Mouse (Mus musculus): ENCODE data around the gene Apln. TPM values are rescaled to one million over a fixed set of nuclear protein-coding genes. Genes with fewer than 3 reads are reported as not detected.

Gene Apln
- total and polyA plus RNA-seq, 3 experiments: 0.08 TPM; not detected in 2

DNA sequence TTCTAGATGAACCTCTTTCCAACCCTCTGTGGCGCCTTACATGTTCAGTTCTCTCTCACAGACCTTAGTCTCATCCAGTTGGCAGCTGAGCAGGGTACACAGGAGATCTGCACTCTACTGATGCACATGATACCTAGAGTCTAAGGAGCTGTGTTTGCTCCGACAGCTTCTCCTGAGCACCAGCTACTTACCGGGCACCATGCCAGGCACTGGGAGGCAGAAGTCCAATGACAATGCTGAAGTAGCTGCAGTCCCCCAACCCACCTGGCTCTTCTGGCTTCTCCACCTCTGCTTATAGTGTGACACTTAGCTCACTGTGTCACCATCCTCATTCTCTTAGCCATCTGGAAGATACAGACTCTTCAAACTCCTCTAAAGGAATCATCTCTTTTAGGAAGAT lies 40.0 kb upstream of the Apln start:
- no peaks in the 10 kb centered on the region for H3K79me2 ChIP-seq (ENCODE audit: control insufficient read depth, insufficient read depth, low read length, poor library complexity)
- no peaks in the 10 kb centered on the region for H3K4me1 ChIP-seq (ENCODE audit: control insufficient read depth in 1 of 2, insufficient read depth in 2 of 2, low read length in 2 of 2)
- no peak overlapping the region for H3K4me3 ChIP-seq (ENCODE audit: control insufficient read depth in 1 of 2, insufficient read depth in 1 of 2, low read depth in 2 of 2, low read length in 2 of 2)
- H3K9me3 ChIP-seq (replicated peaks; ENCODE audit: insufficient read depth, low read length): no peaks in the 10 kb centered on the region
- TF ChIP-seq MYC (IDR thresholded peaks at IDR 0.05; ENCODE audit: low read depth, low read length) (no peak), MAFK (IDR thresholded peaks at IDR 0.05; ENCODE audit: borderline replicate concordance, low read depth, low read length) (no peak)
- no peak overlapping the region for H3K27ac ChIP-seq (ENCODE audit: control insufficient read depth, low read depth, low read length)
- H3K36me3 ChIP-seq (ENCODE audit: control insufficient read depth in 1 of 2, insufficient read depth in 2 of 2, low read length in 2 of 2): no peaks in the 10 kb centered on the region
- DNase-seq (ENCODE audit: low read depth, low spot score): no peak
- peaks cover 0 to 3% of the 10 kb centered on the region in 2 experiments; a peak in 1 of 4 replicates for H3K27me3 ChIP-seq (ENCODE audit: control insufficient read depth in 1 of 2, insufficient read depth in 2 of 2, low read length in 2 of 2)
- H3K9ac ChIP-seq (ENCODE audit: control insufficient read depth, low read depth, low read length, poor library complexity, severe bottlenecking): no peak overlapping the region

DNA sequence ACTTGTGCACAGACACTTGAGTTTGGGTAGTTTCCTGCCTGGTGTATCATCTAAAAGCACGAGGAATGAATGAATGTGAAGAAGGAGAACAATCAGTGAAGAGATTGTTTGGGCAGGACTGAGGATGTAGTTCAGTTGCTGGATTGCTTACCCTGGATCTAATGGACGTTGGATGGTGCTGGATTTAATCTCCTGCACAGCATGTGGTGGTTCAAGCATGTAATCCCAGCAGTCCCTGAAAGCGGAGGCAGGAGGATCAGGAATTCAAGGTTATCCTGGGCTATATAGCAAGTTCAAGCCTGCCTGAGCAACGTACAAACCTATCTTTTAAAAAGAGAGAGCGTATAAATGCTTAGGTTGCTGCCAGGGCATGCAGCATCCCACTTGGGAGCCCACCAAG lies 37.7 kb upstream of the Apln start:
- DNase-seq (ENCODE audit: low read depth, low spot score): no peak
- Histone ChIP-seq H3K79me2 (ENCODE audit: control insufficient read depth, insufficient read depth, low read length, poor library complexity) (no peaks in the 10 kb centered on the region), H3K9ac (ENCODE audit: control insufficient read depth, low read depth, low read length, poor library complexity, severe bottlenecking) (no peak overlapping the region), H3K36me3 (ENCODE audit: control insufficient read depth in 1 of 2, insufficient read depth in 2 of 2, low read length in 2 of 2) (no peaks in the 10 kb centered on the region), H3K9me3 (replicated peaks; ENCODE audit: insufficient read depth, low read length) (no peaks in the 10 kb centered on the region), H3K27ac (ENCODE audit: control insufficient read depth, low read depth, low read length) (no peak overlapping the region), H3K27me3 (ENCODE audit: control insufficient read depth in 1 of 2, insufficient read depth in 2 of 2, low read length in 2 of 2) (peaks cover 0 to 3% of the 10 kb centered on the region in 2 experiments; a peak in 1 of 4 replicates), H3K4me1 (ENCODE audit: control insufficient read depth in 1 of 2, insufficient read depth in 2 of 2, low read length in 2 of 2) (no peaks in the 10 kb centered on the region), H3K4me3 (ENCODE audit: control insufficient read depth in 1 of 2, insufficient read depth in 1 of 2, low read depth in 2 of 2, low read length in 2 of 2) (no peak overlapping the region)
- no peak for TF ChIP-seq TAL1 (IDR thresholded peaks at IDR 0.05; ENCODE audit: low read length)
- no peak for TF ChIP-seq CHD1 (IDR thresholded peaks at IDR 0.05; ENCODE audit: low read depth, low read length)

GRCm38 (mm10) chrX:48071961-48072360 lies 37.3 kb upstream of the Apln start:
- H3K36me3 ChIP-seq (ENCODE audit: control insufficient read depth in 1 of 2, insufficient read depth in 2 of 2, low read length in 2 of 2): no peaks in the 10 kb centered on the region
- H3K9me3 ChIP-seq (replicated peaks; ENCODE audit: insufficient read depth, low read length): no peaks in the 10 kb centered on the region
- no peaks in the 10 kb centered on the region for H3K4me1 ChIP-seq (ENCODE audit: control insufficient read depth in 1 of 2, insufficient read depth in 2 of 2, low read length in 2 of 2)
- no peaks in the 10 kb centered on the region for H3K79me2 ChIP-seq (ENCODE audit: control insufficient read depth, insufficient read depth, low read length, poor library complexity)
- DNase-seq (ENCODE audit: low read depth, low spot score): no peak
- H3K9ac ChIP-seq (ENCODE audit: control insufficient read depth, low read depth, low read length, poor library complexity, severe bottlenecking): no peak overlapping the region
- peaks cover 0 to 3% of the 10 kb centered on the region in 2 experiments; a peak in 1 of 4 replicates for H3K27me3 ChIP-seq (ENCODE audit: control insufficient read depth in 1 of 2, insufficient read depth in 2 of 2, low read length in 2 of 2)
- no peak for TF ChIP-seq HCFC1 (IDR thresholded peaks at IDR 0.05; ENCODE audit: low read depth, low read length)
- TF ChIP-seq MAFK (IDR thresholded peaks at IDR 0.05; ENCODE audit: borderline replicate concordance, low read depth, low read length): no peak
- no peak overlapping the region for H3K27ac ChIP-seq (ENCODE audit: control insufficient read depth, low read depth, low read length)
- no peak overlapping the region for H3K4me3 ChIP-seq (ENCODE audit: control insufficient read depth in 1 of 2, insufficient read depth in 1 of 2, low read depth in 2 of 2, low read length in 2 of 2)

DNA sequence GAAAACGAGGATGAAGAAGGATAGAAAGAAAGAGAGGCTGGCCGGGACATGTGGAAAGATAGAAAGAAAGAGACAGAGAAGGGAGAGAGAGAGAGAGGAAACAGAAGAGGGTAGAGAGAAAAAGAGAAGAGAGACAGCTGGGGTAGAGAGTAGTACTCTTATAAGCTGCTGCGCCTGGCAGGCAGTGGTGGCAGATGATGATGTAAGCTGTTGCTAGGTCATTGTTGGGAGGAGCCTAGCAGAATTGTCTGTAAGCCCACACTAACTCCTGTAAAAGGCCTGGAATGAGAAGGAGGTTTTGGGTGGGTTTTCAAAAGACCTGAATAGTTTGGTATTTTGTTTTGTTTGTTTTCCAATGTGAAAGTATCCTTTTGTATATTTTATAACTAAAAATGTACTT lies 32.2 kb upstream of the Apln start:
- H3K4me1 ChIP-seq (ENCODE audit: control insufficient read depth in 1 of 2, insufficient read depth in 2 of 2, low read length in 2 of 2): no peaks in the 10 kb centered on the region
- peaks cover 0 to 3% of the 10 kb centered on the region in 2 experiments; a peak in 1 of 4 replicates for H3K27me3 ChIP-seq (ENCODE audit: control insufficient read depth in 1 of 2, insufficient read depth in 2 of 2, low read length in 2 of 2)
- no peaks in the 10 kb centered on the region for H3K9me3 ChIP-seq (replicated peaks; ENCODE audit: insufficient read depth, low read length)
- no peak overlapping the region for H3K4me3 ChIP-seq (ENCODE audit: control insufficient read depth in 1 of 2, insufficient read depth in 1 of 2, low read depth in 2 of 2, low read length in 2 of 2)
- no peaks in the 10 kb centered on the region for H3K79me2 ChIP-seq (ENCODE audit: control insufficient read depth, insufficient read depth, low read length, poor library complexity)
- H3K9ac ChIP-seq (ENCODE audit: control insufficient read depth, low read depth, low read length, poor library complexity, severe bottlenecking): no peak overlapping the region
- TF ChIP-seq CHD2 (IDR thresholded peaks at IDR 0.05; ENCODE audit: low read length) (peak; percentile 28; the same call in 1 of the 2 replicates), TCF12 (IDR thresholded peaks at IDR 0.05; ENCODE audit: low read depth, low read length) (no peak)
- no peaks in the 10 kb centered on the region for H3K36me3 ChIP-seq (ENCODE audit: control insufficient read depth in 1 of 2, insufficient read depth in 2 of 2, low read length in 2 of 2)
- H3K27ac ChIP-seq (ENCODE audit: control insufficient read depth, low read depth, low read length): no peak overlapping the region
- peak; percentile 35 for DNase-seq (ENCODE audit: low read depth, low spot score)
